Mouse (Mus musculus) left cerebral cortex, adult 2 months (tissue): ENCODE data around the gene Shc3. TPM values are rescaled to one million over a fixed set of nuclear protein-coding genes. Genes with fewer than 3 reads are reported as not detected.

Experiments used
- DNase-seq, 2 experiments: peaks; one replicate each; pipeline ENCODE4 v3.0.0; 2021 to 2022; ENCODE audit warnings: low spot score in 2 of 2, mixed read lengths in 1 of 2; ENCODE audit errors: extremely low spot score in 1 of 2
- H3K27ac ChIP-seq: fragments of 200-600 bp; 2 replicates; pipeline ENCODE4 v1.8.1; 2022
- H3K4me3 ChIP-seq: fragments of 200-600 bp; 2 replicates; pipeline ENCODE4 v1.8.1; 2022
- CTCF ChIP-seq: fragments of 200-600 bp; IDR thresholded peaks from 2 replicates; pipeline ENCODE4 v1.8.1; 2022; ENCODE audit warnings: antibody characterized with exemption, mild to moderate bottlenecking, moderate library complexity
- intact Hi-C: fragments of 180-260 bp; cut with DNase I; formaldehyde crosslinking; loops from one replicate; pipeline ENCODE4 v1.15.1; 2025
- total RNA-seq, 2 experiments: library from RNA; stranded (reverse); gene quantifications; 2 replicates each; pipeline ENCODE4 v1.2.3; 2021

Shc3 gene
- total RNA-seq, 2 experiments from 2014 or later = 234 to 242 TPM

DNA sequence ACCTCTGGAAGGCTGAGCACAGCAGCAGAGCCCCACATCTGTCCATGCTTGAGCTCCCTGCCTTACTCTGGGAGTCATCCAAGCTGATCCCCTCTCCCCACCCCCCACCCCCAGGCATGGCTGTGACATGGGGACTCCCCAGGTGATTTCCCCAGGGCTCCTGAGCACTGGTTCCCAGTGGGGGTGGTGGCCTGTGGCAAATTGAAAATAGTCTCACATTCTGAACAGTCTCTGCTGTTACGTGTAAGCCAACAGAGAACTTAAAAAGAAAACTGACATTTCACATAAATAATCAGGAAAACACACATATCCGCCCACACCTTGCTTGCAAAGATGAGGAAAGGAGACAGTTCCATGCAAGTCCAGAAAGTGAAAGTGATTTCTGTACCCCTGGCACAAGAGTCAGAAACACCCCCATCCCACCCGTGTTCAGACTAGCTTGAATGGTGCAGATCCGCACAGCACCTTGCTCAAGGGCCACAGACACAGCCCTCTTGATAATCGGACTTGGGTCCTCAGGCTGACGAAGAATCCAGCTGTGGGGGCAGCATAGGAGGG is 177.8 kb downstream of the Shc3 start:
- no peak for DNase-seq
- intact Hi-C loops = no loop called here
- no peak overlapping the region for H3K4me3 ChIP-seq
- no peak for TF ChIP-seq CTCF
- H3K27ac ChIP-seq = no peak overlapping the region

GRCm38 (mm10) chr13:51390398-51390797 is 178.8 kb downstream of the Shc3 start:
- no peak for DNase-seq
- TF ChIP-seq CTCF = no peak
- Histone ChIP-seq H3K4me3 (no peak overlapping the region), H3K27ac (no peak overlapping the region)
- intact Hi-C loops = no loop called here

DNA sequence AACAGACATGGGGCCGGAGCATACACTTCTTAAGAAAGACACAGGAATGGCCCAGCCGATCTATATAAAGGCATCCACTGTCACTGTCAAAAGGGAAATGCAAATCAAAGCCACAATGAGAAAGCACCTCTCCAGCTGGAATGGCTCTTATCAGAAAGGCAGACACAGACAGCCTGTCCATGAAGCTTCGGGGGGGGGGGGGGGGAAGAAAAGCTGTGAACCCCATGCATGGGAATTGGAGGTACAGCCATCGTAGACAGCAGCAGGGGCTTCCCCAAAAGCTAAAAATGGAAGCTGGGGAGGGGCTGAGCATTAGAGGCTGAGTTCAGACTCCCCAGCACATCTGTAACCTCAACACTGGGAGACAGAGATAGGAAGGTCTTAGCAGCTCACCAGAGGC is 181.3 kb downstream of the Shc3 start:
- no peak for DNase-seq
- Histone ChIP-seq H3K27ac (no peak overlapping the region), H3K4me3 (no peak overlapping the region)
- TF ChIP-seq CTCF = no peak
- intact Hi-C loops = no loop called here

DNA sequence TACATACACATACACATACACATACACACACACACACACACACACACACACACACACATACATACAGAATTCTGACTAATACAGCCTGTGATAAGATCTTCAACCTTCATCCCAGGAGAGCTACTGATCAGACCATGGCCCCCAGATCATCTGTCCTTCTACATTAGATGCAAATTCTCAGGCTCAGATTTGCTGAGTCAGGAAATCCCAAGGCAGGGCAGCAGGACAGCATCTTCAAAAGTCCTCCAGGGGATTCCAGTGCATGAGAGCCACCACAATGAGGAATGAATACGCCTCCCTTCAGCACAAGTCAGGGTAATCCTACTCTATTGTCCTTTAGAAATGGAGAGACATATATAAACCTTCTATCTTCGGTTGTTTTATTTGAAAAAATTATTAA is 184.3 kb downstream of the Shc3 start:
- no peak for TF ChIP-seq CTCF
- intact Hi-C loops = no loop called here
- Histone ChIP-seq H3K27ac (no peak overlapping the region), H3K4me3 (no peak overlapping the region)
- DNase-seq = no peak

DNA sequence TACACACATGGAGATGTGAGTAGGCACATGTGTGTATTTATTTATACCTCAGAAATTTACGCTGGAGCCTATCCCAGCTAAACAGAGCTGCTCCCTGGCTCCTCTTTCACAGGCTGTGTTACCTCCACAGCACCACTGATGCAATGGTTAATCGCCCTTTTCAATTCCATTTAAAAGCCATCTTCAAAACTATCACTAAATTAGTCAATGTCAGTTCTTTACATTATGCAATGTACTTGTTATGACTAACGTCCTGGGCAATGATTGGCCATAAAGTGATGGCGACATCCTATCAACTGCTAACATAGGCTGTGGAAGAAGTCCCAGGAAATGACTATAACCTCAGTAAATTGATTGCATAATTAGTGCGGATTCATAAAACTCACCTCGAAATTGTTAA is 187.7 kb downstream of the Shc3 start:
- intact Hi-C loops = no loop called here
- H3K4me3 ChIP-seq = no peak overlapping the region
- no peak overlapping the region for H3K27ac ChIP-seq
- DNase-seq = no peak
- TF ChIP-seq CTCF = no peak

Other genes starting within 250 kb of the Shc3 start
- 1 to 10 TPM; 7.1 TPM for gene S1pr3, start 160.8 kb downstream of the Shc3 start, total RNA-seq
- 1 to 10 TPM; 1.4 to 1.7 TPM for gene Cks2, start 75.8 kb upstream of the Shc3 start, total RNA-seq
- 10 to 100 TPM; 18.7 to 19.1 TPM for gene Secisbp2, start 82.3 kb upstream of the Shc3 start, total RNA-seq
- gene Sema4d, start 224.3 kb upstream of the Shc3 start, total RNA-seq = 10 to 100 TPM; 69.0 to 83.6 TPM